Mouse (Mus musculus): ENCODE measurements at regions not wholly inside any gene's neighbourhood (a gene's known extent, or its start where the extent isn't known, plus 50 kb on each side); places are given as distances from the start of the nearest gene placed in this dataset.
"Not testable (repeated sequence)": the region's sequence is repeated elsewhere in the genome, so short reads cannot be mapped to it uniquely, and the experiment has no call there.

- Histone ChIP-seq H3K4me2 (ENCODE audit: low read length) (peak overlapping the region; percentile 80), H3K9ac (ENCODE audit: low read length) (peak overlapping the region; percentile 73; the same call in 1 of the 2 replicates), H3K27ac (replicated peaks in 1 of 2; ENCODE audit: control insufficient read depth in 1 of 2, insufficient read depth in 1 of 2, low read depth in 2 of 2, low read length in 2 of 2) (peak overlapping the region; percentile 76 to 79), H3K9me3 (ENCODE audit: control insufficient read depth, low read length) (no peaks in the 10 kb centered on the region), H3K4me1 (ENCODE audit: control insufficient read depth in 2 of 2, insufficient read depth in 2 of 2, low read length in 2 of 2) (peaks cover 15 to 20% of the 10 kb centered on the region in 2 experiments), H3K27me3 (ENCODE audit: control insufficient read depth, insufficient read depth, low read length) (no peaks in the 10 kb centered on the region), H3K4me3 (ENCODE audit: control insufficient read depth in 1 of 2, insufficient read depth in 1 of 2, low read depth in 1 of 2, low read length in 2 of 2) (peak overlapping the region in 1 of 2 experiments; percentile 35; a peak in 3 of 4 replicates), H3K36me3 (ENCODE audit: control insufficient read depth, insufficient read depth, low read length) (no peaks in the 10 kb centered on the region)
- 55% methylated on average over 7 of the region's 7 CpGs for WGBS
- ATAC-seq (ENCODE audit: insufficient number of reproducible peaks, insufficient read depth, low FRiP score, low read depth) = no peak
These were observed 232.9 kb downstream of the Sorl1 start for GRCm38 (mm10) chr9:41891206-41891605.

- H3K4me2 ChIP-seq (ENCODE audit: low read length) = peak overlapping the region; percentile 80
- peak; percentile 79 for ATAC-seq (ENCODE audit: insufficient number of reproducible peaks, insufficient read depth, low FRiP score, low read depth)
- peak overlapping the region; percentile 35 to 37 for H3K4me3 ChIP-seq (ENCODE audit: control insufficient read depth in 1 of 2, insufficient read depth in 1 of 2, low read depth in 1 of 2, low read length in 2 of 2)
- H3K36me3 ChIP-seq (ENCODE audit: control insufficient read depth, insufficient read depth, low read length) = no peaks in the 10 kb centered on the region
- peak overlapping the region; percentile 73 for H3K9ac ChIP-seq (ENCODE audit: low read length)
- WGBS = 3% methylated on average over 42 of the region's 42 CpGs
- H3K4me1 ChIP-seq (ENCODE audit: control insufficient read depth in 2 of 2, insufficient read depth in 2 of 2, low read length in 2 of 2) = peaks cover 15 to 20% of the 10 kb centered on the region in 2 experiments
- H3K27me3 ChIP-seq (ENCODE audit: control insufficient read depth, insufficient read depth, low read length) = no peaks in the 10 kb centered on the region
- peak overlapping the region; percentile 79 to 85 for H3K27ac ChIP-seq (replicated peaks in 1 of 2; ENCODE audit: control insufficient read depth in 1 of 2, insufficient read depth in 1 of 2, low read depth in 2 of 2, low read length in 2 of 2)
- no peaks in the 10 kb centered on the region for H3K9me3 ChIP-seq (ENCODE audit: control insufficient read depth, low read length)
These were observed 233.6 kb downstream of the Sorl1 start for GRCm38 (mm10) chr9:41890273-41891141.

- Histone ChIP-seq H3K4me3 (ENCODE audit: control insufficient read depth in 1 of 2, insufficient read depth in 1 of 2, low read depth in 1 of 2, low read length in 2 of 2) (peak overlapping the region; percentile 35 to 37), H3K4me1 (ENCODE audit: control insufficient read depth in 2 of 2, insufficient read depth in 2 of 2, low read length in 2 of 2) (peaks cover 15 to 20% of the 10 kb centered on the region in 2 experiments), H3K27me3 (ENCODE audit: control insufficient read depth, insufficient read depth, low read length) (no peaks in the 10 kb centered on the region), H3K9ac (ENCODE audit: low read length) (peak overlapping the region; percentile 73), H3K4me2 (ENCODE audit: low read length) (peak overlapping the region; percentile 80), H3K27ac (replicated peaks in 1 of 2; ENCODE audit: control insufficient read depth in 1 of 2, insufficient read depth in 1 of 2, low read depth in 2 of 2, low read length in 2 of 2) (peak overlapping the region; percentile 79 to 85), H3K9me3 (ENCODE audit: control insufficient read depth, low read length) (no peaks in the 10 kb centered on the region), H3K36me3 (ENCODE audit: control insufficient read depth, insufficient read depth, low read length) (no peaks in the 10 kb centered on the region)
- WGBS = 37% methylated on average over 12 of the region's 12 CpGs
- no peak for ATAC-seq (ENCODE audit: insufficient number of reproducible peaks, insufficient read depth, low FRiP score, low read depth)
These were observed 234.4 kb downstream of the Sorl1 start for GRCm38 (mm10) chr9:41889568-41890272.

GRCm38 (mm10) chr9:41888616-41889150 lies 235.4 kb downstream of the Sorl1 start:
- Histone ChIP-seq H3K4me3 (ENCODE audit: control insufficient read depth in 1 of 2, insufficient read depth in 1 of 2, low read depth in 1 of 2, low read length in 2 of 2) (no peak overlapping the region), H3K27me3 (ENCODE audit: control insufficient read depth, insufficient read depth, low read length) (no peaks in the 10 kb centered on the region), H3K27ac (replicated peaks in 1 of 2; ENCODE audit: control insufficient read depth in 1 of 2, insufficient read depth in 1 of 2, low read depth in 2 of 2, low read length in 2 of 2) (no peak overlapping the region), H3K9me3 (ENCODE audit: control insufficient read depth, low read length) (no peaks in the 10 kb centered on the region), H3K4me1 (ENCODE audit: control insufficient read depth in 2 of 2, insufficient read depth in 2 of 2, low read length in 2 of 2) (peaks cover 15 to 20% of the 10 kb centered on the region in 2 experiments), H3K9ac (ENCODE audit: low read length) (no peak overlapping the region), H3K36me3 (ENCODE audit: control insufficient read depth, insufficient read depth, low read length) (no peaks in the 10 kb centered on the region), H3K4me2 (ENCODE audit: low read length) (no peak overlapping the region)
- 89% methylated on average over 3 of the region's 3 CpGs for WGBS
- no peak for ATAC-seq (ENCODE audit: insufficient number of reproducible peaks, insufficient read depth, low FRiP score, low read depth)

- not testable (repeated sequence) for ATAC-seq (ENCODE audit: insufficient number of reproducible peaks, insufficient read depth, low FRiP score, low read depth); H3K36me3 ChIP-seq (ENCODE audit: control insufficient read depth, insufficient read depth, low read length); H3K27me3 ChIP-seq (ENCODE audit: control insufficient read depth, insufficient read depth, low read length); H3K27ac ChIP-seq (replicated peaks in 1 of 2; ENCODE audit: control insufficient read depth in 1 of 2, insufficient read depth in 1 of 2, low read depth in 2 of 2, low read length in 2 of 2); H3K9me3 ChIP-seq (ENCODE audit: control insufficient read depth, low read length); H3K4me2 ChIP-seq (ENCODE audit: low read length); H3K9ac ChIP-seq (ENCODE audit: low read length); H3K4me3 ChIP-seq (ENCODE audit: control insufficient read depth in 1 of 2, insufficient read depth in 1 of 2, low read depth in 1 of 2, low read length in 2 of 2)
- H3K4me1 ChIP-seq (ENCODE audit: control insufficient read depth in 2 of 2, insufficient read depth in 2 of 2, low read length in 2 of 2) = peaks cover 13 to 17% of the 10 kb centered on the region in 2 experiments
- 93% methylated on average over 13 of the region's 13 CpGs for WGBS
These were observed 237.6 kb downstream of the Sorl1 start for GRCm38 (mm10) chr9:41886456-41886855.

GRCm38 (mm10) chr9:41880457-41880856 lies 243.6 kb downstream of the Sorl1 start:
- Histone ChIP-seq H3K4me3 (ENCODE audit: control insufficient read depth in 1 of 2, insufficient read depth in 1 of 2, low read depth in 1 of 2, low read length in 2 of 2) (no peak overlapping the region), H3K36me3 (ENCODE audit: control insufficient read depth, insufficient read depth, low read length) (no peaks in the 10 kb centered on the region), H3K9me3 (ENCODE audit: control insufficient read depth, low read length) (no peaks in the 10 kb centered on the region), H3K27ac (replicated peaks in 1 of 2; ENCODE audit: control insufficient read depth in 1 of 2, insufficient read depth in 1 of 2, low read depth in 2 of 2, low read length in 2 of 2) (no peak overlapping the region), H3K9ac (ENCODE audit: low read length) (no peak overlapping the region), H3K27me3 (ENCODE audit: control insufficient read depth, insufficient read depth, low read length) (no peaks in the 10 kb centered on the region), H3K4me1 (ENCODE audit: control insufficient read depth in 2 of 2, insufficient read depth in 2 of 2, low read length in 2 of 2) (peaks cover 18 to 31% of the 10 kb centered on the region in 2 experiments), H3K4me2 (ENCODE audit: low read length) (no peak overlapping the region)
- WGBS = 86% methylated on average over 3 of the region's 3 CpGs
- no peak for ATAC-seq (ENCODE audit: insufficient number of reproducible peaks, insufficient read depth, low FRiP score, low read depth)

GRCm38 (mm10) chr9:41879080-41879479 lies 245.0 kb downstream of the Sorl1 start:
- peaks cover 18 to 31% of the 10 kb centered on the region in 2 experiments for H3K4me1 ChIP-seq (ENCODE audit: control insufficient read depth in 2 of 2, insufficient read depth in 2 of 2, low read length in 2 of 2)
- WGBS = 82% methylated on average over 1 of the region's 1 CpGs
- ATAC-seq (ENCODE audit: insufficient number of reproducible peaks, insufficient read depth, low FRiP score, low read depth) = no peak
- no peaks in the 10 kb centered on the region for H3K27me3 ChIP-seq (ENCODE audit: control insufficient read depth, insufficient read depth, low read length)
- H3K36me3 ChIP-seq (ENCODE audit: control insufficient read depth, insufficient read depth, low read length) = no peaks in the 10 kb centered on the region
- H3K4me3 ChIP-seq (ENCODE audit: control insufficient read depth in 1 of 2, insufficient read depth in 1 of 2, low read depth in 1 of 2, low read length in 2 of 2) = no peak overlapping the region
- no peaks in the 10 kb centered on the region for H3K9me3 ChIP-seq (ENCODE audit: control insufficient read depth, low read length)
- H3K27ac ChIP-seq (replicated peaks in 1 of 2; ENCODE audit: control insufficient read depth in 1 of 2, insufficient read depth in 1 of 2, low read depth in 2 of 2, low read length in 2 of 2) = no peak overlapping the region
- H3K9ac ChIP-seq (ENCODE audit: low read length) = no peak overlapping the region
- H3K4me2 ChIP-seq (ENCODE audit: low read length) = no peak overlapping the region

All from heart, embryonic 14.5 days (tissue).